Mouse (Mus musculus) neutrophil, adult 83 days (primary cell): ENCODE measurements around the gene Pdlim1. TPM values are rescaled to one million over a fixed set of nuclear protein-coding genes. Genes with fewer than 3 reads are reported as not detected.

ENCODE experiments used
- total RNA-seq, 2 experiments: library from RNA; stranded (reverse); gene quantifications; one replicate each; pipeline ENCODE4 v1.2.4; 2023

Pdlim1 gene
- total RNA-seq: 10 to 100 TPM; 43.0 to 48.1 TPM

GRCm38 (mm10) chr19:40271308-40271892 is at the start of gene Pdlim1:
Gene Pdlim1 (minus strand): TSS chr19:40271842.

GRCm38 (mm10) chr19:40187160-40187559 is 84.5 kb downstream of the Pdlim1 start, which contains the start of gene Cyp2c70:
Gene Cyp2c70 (minus strand): TSS chr19:40187333.

Other genes with a start within 250 kb of the Pdlim1 start
- not detected for gene Cyp2c54, start 198.0 kb downstream of the Pdlim1 start, total RNA-seq
- not detected for gene Cyp2c50, start 182.2 kb downstream of the Pdlim1 start, total RNA-seq
- gene Cyp2c70, start 84.5 kb downstream of the Pdlim1 start, total RNA-seq: not detected
- 1 to 10 TPM; 5.3 to 7.5 TPM for gene Sorbs1, start 241.9 kb upstream of the Pdlim1 start, total RNA-seq